Mouse (Mus musculus) megakaryocyte, adult 5-6 weeks (primary cell): ENCODE results near the gene Cd6. TPM values are rescaled to one million over a fixed set of nuclear protein-coding genes. Genes with fewer than 3 reads are reported as not detected.

ENCODE experiments used
- ATAC-seq: 2 replicates; pipeline ENCODE4 v1.8.0; 2016; ENCODE audit warnings: mild to moderate bottlenecking, inconsistent platforms; ENCODE audit not compliant: poor library complexity, severe bottlenecking
- total RNA-seq, 2 experiments: library from RNA; stranded (forward) in 1 of 2; stranded (reverse) in 1 of 2; fragments of 153-499, 151-499 nt in 1 of 2; fragments of 221-1000, 200-1000 nt in 1 of 2; gene quantifications; 2 replicates each; pipeline versions ENCODE4 v1.2.3 to v1.2.4; 2015 to 2017

Cd6 gene
- total RNA-seq, 2 experiments from 2014 or later: 0.26 TPM; not detected in 1

DNA sequence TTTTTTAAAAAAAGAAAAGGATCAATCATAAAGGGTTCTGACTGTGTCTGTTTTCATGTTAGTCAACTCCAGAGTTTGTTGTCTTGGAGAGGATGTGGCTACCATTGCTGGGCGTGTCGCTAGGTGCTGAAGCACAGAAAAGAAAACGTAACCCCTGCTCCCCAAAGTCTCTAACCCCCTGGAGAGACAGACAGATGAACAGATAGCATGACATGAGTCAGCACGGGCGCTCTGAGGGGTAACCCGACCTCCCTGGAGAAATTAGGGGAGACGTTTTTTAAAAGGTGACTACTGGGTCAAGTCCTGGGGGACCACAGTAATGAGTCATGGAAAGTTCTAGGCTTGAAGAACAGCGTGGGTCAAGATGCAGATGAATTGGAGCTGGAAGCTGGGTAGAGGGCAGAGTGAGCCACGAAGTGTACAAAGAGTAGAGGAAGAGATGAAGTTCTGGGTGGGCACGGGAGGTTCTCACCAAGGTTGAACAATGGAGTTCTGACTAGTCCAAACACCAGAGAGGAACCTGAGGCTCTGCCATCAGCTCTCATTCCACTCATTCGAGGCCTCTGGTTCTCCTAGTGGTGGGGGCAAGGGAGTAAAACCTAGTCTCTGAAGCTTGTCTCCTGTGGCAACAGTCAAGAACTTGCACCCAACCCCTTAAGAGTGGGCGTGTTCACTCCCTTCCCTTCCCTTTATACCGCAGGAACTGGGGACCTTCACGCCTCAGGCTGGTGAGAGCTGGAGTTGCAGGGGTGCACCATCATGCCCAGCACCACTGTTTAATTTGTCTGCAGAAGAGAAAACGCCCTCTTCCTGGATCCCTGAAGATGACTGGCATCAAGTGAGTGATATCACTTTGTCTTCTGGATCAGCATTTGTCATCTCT lies 9.4 kb upstream of the Cd6 start, which contains the start of gene Slc15a3:
Gene Slc15a3 (plus strand): TSS at position 718 of the 883 bp plus-strand sequence.
- no peak for ATAC-seq

DNA sequence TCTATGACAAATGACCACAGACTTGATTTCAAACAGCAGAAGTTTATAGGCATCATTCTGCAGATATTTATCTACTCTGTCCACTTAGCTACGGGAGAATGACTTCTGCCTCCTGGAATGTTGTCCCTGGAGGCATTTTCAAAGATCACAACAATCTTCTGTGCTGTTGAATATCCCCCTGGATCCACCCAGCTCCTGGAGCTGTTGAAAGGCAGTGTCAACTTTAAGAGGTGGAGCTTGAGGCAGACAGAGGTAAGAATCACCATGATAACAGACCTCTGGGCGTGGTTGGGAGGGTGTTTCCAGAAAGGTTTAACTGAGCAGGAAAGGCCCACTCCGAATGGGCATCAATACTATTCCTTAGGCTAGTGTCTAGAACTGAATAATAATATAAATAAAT lies 5.8 kb upstream of the Cd6 start:
- no peak for ATAC-seq

DNA sequence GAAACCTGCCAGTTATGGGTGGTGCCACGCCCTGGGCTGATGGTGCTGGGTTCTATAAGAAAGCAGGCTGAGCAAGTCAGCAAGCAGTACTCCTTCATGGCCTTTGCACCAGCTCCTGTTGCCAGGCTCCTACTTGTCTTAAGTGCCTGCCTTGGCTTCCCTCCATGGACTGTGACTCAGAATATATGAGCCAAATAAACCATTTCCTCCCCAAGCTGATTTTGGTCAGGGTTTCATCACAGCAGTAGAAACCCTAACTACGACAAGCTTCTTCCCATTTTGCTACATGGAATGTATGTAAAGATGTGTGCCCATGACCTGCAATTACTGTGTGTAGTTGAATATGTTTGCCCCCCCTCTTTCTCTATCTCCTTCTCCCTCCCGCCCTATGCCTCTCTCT lies 3.8 kb upstream of the Cd6 start:
- peak; percentile 49 for ATAC-seq

DNA sequence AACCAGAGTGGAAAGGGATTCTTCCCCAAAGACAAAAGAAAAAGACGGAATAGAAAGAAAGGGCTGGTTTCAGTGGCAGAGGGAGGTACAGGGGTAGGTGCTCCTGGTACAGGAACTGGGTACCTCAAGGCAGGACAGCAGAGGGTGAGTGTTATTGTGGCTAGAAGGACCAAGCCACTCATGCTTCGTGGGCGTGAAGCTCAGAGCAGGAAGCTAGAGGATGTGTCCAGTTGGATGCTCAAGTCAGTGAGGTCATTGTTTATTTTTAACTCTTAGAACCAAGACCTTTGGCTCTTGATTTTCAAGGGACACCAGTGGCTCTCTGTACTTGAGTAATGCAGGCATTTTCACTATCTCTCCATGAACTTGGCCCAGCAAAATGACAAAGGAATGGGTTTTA lies 2.2 kb upstream of the Cd6 start:
- ATAC-seq: peak; percentile 45

DNA sequence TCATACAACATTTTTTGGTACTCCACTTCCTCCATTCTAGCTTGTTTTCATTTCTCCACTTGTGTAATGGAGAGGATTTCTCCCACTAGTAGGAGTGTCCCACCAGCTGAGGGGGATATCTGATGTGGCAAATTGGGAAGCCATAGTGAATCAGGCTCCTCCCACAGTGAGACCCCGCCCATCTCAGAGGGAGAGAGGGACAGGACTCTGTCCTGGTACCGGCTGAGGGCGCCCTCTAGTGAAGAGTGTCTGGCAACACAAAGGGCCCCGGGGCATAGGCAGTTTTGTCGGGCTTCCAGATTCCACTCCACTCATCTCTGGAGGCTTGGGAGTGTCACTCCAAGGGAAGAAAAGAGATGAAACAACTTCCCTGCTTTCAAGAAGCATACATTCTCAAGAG lies 1.6 kb upstream of the Cd6 start:
- peak; percentile 78 for ATAC-seq

DNA sequence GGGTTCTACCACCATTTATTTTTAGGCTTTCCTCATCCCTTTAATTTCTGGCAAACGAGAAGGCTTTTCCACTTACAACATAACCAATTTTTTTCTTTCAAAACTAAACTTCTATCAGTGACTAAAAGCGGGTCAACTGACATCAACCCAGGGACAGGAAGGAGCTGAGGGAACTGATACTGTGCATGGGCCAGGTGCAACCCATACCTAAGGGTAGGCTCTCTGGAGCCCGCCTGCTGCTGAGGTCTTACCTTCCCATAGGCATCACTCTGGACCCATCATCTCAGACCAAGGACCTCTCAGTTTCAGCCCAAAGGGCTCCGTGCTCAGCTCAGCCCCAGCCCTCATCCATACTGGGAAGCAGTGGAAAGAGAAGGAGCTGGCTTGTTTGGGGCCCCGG lies 1.5 kb downstream of the Cd6 start:
- ATAC-seq: no peak

DNA sequence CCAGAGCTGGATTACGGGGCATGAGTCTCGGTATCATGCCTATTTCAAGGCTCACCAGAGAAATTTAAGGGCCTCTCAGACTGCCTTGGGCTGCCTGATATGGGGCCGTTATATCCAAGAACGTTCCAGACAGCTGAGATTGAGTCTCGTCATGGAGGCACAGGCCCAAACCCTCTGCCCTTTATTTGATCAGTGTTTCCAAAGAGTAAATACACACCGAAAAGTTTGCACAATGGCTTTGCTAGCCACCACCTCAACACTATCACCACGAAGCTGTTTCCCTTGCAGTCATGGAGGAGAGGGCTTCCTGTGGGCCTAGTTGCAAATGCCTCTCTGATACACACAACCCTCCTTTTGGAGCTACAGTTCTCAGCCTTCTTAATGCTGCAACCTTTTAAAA lies 5.8 kb downstream of the Cd6 start:
- ATAC-seq: no peak

DNA sequence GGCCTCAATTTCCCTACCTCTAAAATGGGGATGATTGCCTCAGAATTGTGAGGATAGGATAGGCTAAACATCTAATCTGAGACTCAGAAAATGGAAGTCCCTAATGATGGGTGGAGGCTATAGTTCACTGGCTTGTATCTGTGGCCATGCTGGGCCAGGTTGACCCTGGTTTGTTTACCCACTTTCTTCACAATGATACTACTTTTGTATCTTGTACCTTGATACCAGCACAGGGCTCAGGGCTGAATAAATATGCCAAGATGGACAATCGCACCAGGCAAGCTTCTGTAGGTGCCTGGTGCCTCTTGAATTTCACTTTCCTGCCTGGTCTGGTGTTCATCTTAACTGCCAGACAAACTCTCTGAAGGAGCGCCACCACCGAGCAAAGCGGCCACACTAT lies 7.3 kb downstream of the Cd6 start:
- ATAC-seq: no peak

DNA sequence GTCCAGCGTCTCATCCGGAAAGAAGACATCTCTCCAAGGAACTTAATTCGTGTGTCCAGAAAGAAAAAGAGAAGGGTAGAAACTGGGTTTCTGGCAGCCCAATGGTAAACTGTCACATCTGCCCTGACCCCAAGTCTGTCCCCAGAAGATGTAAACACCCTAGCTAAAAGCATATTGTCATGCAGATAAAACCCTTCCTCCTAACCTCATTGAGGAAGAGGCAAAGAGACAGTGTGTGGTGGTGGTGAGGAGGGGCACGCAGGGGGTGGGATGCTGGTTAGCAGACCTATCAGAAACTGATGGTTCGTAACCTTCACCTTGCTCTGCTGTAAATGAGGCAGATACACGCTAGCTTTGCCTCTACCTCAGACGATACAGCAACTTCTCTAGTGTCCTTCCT lies 8.5 kb downstream of the Cd6 start:
- ATAC-seq: no peak

DNA sequence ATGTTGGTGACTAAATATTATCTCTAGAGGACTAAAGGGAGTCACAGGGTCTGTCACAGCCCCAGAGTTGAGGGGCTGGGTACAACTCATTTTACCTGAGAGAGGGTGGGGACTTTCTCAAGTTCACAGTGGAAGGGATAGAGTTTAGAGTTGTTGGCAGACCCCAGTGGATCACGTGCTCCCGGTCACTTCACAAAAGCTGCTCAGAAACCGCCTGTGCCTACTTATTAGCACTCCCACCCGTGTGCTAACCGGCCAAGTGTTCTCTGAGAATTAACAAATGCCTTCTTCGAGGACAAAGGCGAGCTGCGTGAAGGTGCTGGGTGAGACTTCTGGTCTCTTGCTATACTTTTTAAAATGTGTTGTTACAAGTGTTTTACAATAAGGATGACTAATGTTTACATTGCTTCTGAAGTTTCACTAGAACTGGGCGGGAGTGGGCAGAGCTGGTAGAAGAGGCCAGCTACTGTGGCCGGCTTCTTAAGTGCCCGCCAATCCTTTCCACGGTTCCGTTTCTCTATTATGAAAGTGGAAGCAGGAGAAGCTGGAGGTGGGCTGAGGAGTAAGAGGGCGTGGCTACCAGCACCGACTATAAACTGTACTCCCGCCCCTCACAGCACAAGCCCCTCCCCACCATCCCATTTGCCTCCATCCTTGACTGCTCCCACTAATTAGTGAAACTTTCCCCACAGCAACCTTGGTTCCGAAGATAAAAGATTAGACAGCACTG lies 11.5 kb downstream of the Cd6 start:
- peak; percentile 68 for ATAC-seq

DNA sequence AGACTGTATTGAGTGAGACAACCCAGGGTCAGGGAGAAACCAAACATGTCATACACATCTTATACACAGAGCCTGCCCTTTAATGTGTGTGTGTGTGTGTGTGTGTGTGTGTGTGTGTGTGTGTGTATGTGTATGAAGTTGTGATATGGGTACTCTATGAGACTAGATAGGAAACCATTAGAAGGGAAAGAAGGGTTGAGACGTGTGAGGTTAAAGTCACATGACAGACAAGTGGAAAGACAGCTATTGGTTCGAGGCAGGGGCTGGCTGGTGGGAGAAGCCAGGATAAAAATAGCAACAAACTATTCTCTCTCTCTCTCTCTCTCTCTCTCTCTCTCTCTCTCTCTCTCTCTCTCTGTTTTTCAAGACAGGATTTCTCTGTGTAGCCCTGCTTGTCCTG lies 13.4 kb downstream of the Cd6 start:
- ATAC-seq: no peak

DNA sequence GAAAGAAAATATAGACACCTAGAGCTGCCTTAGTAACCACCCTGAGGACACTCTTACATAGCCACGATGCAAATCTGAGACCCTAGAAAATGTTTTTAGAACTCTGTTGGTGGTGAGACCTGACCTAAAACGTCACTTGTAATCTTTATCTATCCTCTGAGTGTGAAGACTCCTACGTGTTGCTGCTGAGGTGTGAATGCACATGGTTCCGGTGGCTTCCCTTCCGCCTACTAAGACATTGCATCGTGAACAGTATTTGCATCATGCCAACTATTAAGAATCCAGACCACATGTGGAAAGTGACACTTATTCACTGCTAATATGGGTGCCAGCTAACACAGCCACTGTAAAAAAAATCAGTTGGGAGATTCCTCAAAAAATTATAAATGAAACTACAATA lies 14.0 kb downstream of the Cd6 start:
- ATAC-seq: no peak

DNA sequence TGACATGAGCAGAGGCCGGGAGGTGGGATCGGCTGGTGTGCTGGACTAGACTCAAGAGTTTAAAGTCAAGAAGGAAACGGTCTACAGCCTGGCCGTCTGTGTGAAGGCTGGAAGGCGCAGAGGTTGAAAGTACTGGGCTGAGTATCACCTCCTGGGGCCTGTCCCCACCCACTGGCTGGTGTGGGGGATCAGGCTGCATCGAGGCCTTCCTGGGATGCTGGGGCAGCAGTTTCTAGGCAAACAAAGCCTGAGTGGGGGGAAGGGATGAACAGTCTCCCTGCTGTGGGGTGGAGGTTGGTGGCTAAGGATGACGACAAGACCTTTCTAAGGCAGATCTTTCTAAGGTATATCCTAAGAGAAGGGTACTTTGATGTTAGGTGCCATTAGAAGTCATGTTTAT lies 16.0 kb downstream of the Cd6 start:
- no peak for ATAC-seq

DNA sequence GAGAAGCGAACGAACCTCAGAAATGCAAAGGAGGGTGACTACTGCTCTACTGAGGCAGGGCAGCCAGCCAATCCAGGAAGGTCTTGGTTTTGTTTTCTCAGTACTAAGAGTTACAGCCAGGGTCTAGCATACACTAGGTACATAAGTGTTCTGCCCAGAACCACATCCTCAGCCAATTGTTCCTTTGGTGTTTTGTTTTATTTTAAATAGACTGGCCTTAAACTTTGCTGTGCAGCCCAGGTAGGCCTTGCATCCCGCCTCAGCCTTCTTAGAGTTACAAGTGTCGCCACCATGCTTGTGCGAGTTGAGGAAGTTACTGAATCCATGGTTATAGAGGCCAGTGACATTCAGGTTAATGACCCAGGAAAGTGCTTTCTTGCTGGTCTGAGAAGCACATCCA lies 16.8 kb downstream of the Cd6 start:
- no peak for ATAC-seq

DNA sequence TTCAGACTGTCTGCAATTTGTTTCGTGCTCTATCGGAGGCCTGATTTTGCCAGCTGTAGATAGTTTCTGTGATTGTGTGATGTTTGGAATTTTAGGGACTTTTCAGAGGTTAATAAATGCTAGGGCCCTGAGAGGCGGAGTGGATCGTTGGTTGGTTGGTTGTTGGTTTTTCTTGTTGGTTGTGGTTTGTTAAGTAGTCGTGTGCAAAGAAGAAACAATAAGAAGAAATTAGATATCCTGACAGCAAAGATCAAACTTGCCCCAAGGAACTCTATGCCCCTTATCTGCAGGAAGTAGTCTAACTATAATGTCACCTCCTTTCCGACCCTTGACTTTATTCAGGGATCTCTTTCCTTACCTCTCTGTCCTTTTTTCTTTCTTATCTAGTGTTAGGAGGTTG lies 18.4 kb downstream of the Cd6 start:
- ATAC-seq: no peak

DNA sequence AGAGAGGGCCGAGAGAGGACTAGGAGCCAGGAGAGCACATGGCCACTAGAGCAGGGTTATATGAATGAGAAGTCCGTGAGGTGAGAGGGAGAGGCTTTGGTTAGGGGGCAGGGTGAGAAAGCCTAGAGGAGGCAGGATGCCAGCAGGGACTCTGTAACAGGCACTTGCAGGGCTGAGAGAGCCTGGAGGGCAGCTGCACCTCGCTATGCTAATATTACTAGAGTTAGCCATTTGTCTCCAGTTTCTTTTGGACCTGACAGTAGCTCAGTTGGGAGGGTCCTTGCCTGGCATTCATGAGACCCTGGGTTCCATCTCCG lies 19.7 kb downstream of the Cd6 start:
- ATAC-seq: no peak

DNA sequence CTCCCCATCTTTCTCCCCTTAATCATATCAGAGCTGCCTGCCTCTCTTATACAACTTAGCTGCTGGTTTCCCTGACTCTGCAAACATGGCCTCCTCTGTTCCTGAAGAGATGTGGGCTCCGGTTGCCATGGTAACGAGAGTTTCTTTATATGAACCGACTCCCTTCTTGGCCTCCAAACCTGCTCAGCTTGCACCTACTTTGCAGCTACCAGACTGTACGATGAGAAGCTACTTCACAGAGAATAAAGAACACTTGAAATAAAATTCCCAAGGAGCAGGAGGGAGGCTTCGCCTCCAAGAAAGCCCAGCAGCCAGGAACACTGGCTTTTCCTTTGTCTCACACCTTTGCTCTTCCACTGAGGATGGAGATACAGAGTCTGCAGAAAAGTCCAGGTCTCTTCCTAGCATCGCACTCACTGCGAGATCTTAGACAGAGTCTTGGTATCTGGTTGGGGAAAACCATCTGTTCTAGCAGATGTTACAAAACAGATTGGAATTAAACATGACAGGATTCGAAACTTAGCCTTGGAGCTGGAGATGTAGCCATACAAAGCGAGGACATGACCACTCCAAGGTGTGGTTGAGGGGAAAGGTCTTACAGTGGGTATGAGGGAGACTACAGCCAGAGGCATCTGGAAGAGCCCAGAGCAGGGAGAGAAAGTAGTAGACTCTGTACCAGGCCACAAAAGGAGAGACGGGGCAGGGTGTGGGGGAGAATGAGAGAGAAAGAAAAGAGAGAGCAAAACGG lies 20.3 kb downstream of the Cd6 start:
- no peak for ATAC-seq

DNA sequence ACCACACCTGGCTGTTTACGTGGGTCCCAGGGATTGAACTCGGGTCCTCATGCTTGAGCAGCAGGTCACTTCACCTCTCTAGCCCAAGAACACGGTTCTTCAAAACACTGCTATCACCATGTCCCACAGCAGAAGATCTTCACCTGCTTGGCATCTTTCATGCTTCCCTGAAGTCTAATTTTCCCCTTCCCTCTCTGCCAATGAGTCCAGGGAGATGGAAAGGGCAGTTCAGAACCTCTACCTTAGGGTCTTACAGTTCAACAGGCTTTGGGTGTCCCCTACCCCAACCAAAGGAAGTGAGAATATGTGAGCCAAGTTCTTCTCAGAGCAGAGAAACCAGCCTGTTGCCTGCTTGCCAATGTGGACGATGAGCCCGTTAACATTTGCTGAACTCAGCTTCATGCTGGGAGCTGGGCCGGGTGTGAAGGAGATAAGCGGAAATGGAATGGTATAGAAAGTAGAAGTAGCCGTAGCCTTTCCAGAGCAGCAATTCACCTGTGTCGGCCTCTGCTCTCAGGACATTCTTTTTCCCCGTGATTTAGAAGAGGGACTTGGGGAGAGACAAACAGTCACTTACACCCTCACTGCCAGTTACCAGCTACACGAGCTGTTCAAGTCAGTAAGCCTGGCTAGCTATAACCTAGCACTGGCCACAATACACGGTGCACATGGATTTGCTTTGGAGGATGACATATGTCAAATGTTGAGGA lies 21.2 kb downstream of the Cd6 start:
- ATAC-seq: no peak

DNA sequence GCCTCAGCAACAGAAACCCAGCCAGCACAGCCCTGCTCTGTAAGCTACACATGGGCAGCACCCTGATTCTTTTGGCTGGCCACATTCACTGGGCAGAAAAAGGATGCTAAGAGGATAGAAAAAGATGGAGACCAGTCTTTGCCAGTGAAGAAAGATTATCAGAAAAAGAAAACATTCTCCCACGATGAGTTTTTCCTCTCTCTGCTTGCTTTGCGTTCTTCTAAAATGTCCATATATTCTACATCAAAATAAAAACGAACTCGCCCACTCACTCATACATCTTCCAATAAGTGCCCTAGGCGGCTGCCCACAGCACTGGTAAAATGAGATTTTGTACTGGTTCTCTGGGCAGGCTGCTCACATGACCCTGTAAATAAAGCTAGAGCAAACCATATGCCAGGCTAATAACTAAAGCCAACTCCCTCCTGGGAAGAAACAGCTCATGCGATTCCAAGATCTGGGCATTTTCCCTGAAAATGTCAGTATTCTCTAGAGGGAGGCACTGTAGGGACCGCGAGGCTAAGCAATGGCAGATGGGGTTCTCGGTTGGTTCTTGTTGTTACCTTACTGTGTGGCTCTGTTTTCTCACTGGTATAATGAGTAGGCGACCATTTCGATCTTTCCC lies 24.1 kb downstream of the Cd6 start:
- no peak for ATAC-seq

DNA sequence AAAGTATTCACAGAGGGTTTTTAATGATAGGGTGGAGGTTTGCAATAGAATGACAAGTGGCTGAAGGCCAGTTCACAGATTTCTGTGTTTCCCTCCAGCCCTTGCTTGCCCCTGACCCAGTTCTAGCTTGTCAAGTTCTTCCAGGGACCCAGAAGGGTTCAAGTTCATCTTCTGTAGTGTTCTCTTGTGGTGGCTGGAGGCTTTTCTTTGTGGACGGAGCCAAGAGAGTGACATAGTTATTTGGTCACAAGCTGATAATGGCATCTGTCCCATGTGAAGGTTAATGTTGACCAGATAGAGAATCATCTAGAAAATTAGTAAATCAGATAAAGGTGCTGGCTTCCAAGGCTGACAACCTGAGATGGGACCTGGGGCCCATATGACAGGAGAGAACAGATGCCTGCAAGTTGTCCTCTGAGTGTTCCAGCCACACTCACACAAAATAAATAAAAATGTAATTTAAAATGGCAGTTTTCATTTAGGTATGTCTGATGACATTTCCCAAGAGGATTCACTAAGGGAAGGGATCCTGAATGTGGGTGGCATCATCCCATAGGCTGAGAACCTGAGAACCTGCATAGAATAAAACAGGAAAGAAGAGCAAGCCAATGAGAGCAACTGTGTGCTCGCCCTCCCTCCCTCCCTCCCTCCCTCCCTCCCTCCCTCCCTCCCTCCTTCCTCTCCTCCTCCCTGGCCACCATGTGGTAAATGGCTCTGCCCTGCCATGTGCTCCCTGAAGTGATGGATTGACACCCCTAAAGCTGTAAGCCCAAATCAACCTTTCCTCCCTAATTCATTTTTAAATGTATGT lies 24.8 kb downstream of the Cd6 start:
- ATAC-seq: no peak
